Mouse (Mus musculus): ENCODE results near the gene Gm17482.

Gene Gm17482

GRCm38 (mm10) chr6:115241131-115241699 lies 14.1 kb downstream of the Gm17482 start:
- in situ Hi-C loops (cut with MboI; ENCODE audit: low pct_unique_long_range_greater_than_20kb in 1 of 2, low sequenced_read_pairs in 2 of 2, unreplicated experiment in 1 of 2) = no loop called here

GRCm38 (mm10) chr6:115241939-115242338 lies 14.8 kb downstream of the Gm17482 start:
- in situ Hi-C loops (cut with MboI; ENCODE audit: low pct_unique_long_range_greater_than_20kb in 1 of 2, low sequenced_read_pairs in 2 of 2, unreplicated experiment in 1 of 2) = no loop called here

- in situ Hi-C loops (cut with MboI; ENCODE audit: low pct_unique_long_range_greater_than_20kb in 1 of 2, low sequenced_read_pairs in 2 of 2, unreplicated experiment in 1 of 2) = no loop called here
These were observed 17.1 kb downstream of the Gm17482 start for GRCm38 (mm10) chr6:115244222-115244621.

GRCm38 (mm10) chr6:115245500-115246058 lies 18.4 kb downstream of the Gm17482 start:
- in situ Hi-C loops (cut with MboI; ENCODE audit: low pct_unique_long_range_greater_than_20kb in 1 of 2, low sequenced_read_pairs in 2 of 2, unreplicated experiment in 1 of 2) = no loop called here

- in situ Hi-C loops (cut with MboI; ENCODE audit: low pct_unique_long_range_greater_than_20kb in 1 of 2, low sequenced_read_pairs in 2 of 2, unreplicated experiment in 1 of 2) = no loop called here
These were observed 24.4 kb downstream of the Gm17482 start for GRCm38 (mm10) chr6:115251531-115251985.

GRCm38 (mm10) chr6:115252099-115252873 lies 25.1 kb downstream of the Gm17482 start, which contains the start of gene Timp4:
Gene Timp4 (minus strand): TSS chr6:115252205.
- in situ Hi-C loops (cut with MboI; ENCODE audit: low pct_unique_long_range_greater_than_20kb in 1 of 2, low sequenced_read_pairs in 2 of 2, unreplicated experiment in 1 of 2) = no loop called here

GRCm38 (mm10) chr6:115255171-115255570 lies 28.0 kb downstream of the Gm17482 start:
- in situ Hi-C loops (cut with MboI; ENCODE audit: low pct_unique_long_range_greater_than_20kb in 1 of 2, low sequenced_read_pairs in 2 of 2, unreplicated experiment in 1 of 2) = no loop called here

GRCm38 (mm10) chr6:115260507-115260906 lies 33.4 kb downstream of the Gm17482 start:
- in situ Hi-C loops (cut with MboI; ENCODE audit: low pct_unique_long_range_greater_than_20kb in 1 of 2, low sequenced_read_pairs in 2 of 2, unreplicated experiment in 1 of 2) = no loop called here

GRCm38 (mm10) chr6:115266791-115267190 lies 39.6 kb downstream of the Gm17482 start:
- in situ Hi-C loops (cut with MboI; ENCODE audit: low pct_unique_long_range_greater_than_20kb in 1 of 2, low sequenced_read_pairs in 2 of 2, unreplicated experiment in 1 of 2) = loop anchor here in 1 of 2 experiments (5.0 kb wide), 1 partner anchor 39 kb away; the partner anchor contains the start of gene Gm17482

GRCm38 (mm10) chr6:115267916-115268315 lies 40.8 kb downstream of the Gm17482 start:
- in situ Hi-C loops (cut with MboI; ENCODE audit: low pct_unique_long_range_greater_than_20kb in 1 of 2, low sequenced_read_pairs in 2 of 2, unreplicated experiment in 1 of 2) = loop anchor here in 1 of 2 experiments (5.0 kb wide), 1 partner anchor 41 kb away; the partner anchor contains the start of gene Gm17482

- in situ Hi-C loops (cut with MboI; ENCODE audit: low pct_unique_long_range_greater_than_20kb in 1 of 2, low sequenced_read_pairs in 2 of 2, unreplicated experiment in 1 of 2) = loop anchor here in 1 of 2 experiments (5.0 kb wide), 1 partner anchor 41 kb away; the partner anchor contains the start of gene Gm17482
These were observed 41.6 kb downstream of the Gm17482 start for GRCm38 (mm10) chr6:115268551-115269385.

- in situ Hi-C loops (cut with MboI; ENCODE audit: low pct_unique_long_range_greater_than_20kb in 1 of 2, low sequenced_read_pairs in 2 of 2, unreplicated experiment in 1 of 2) = loop anchor here in 1 of 2 experiments (5.0 kb wide), 1 partner anchor 42 kb away; the partner anchor contains the start of gene Gm17482
These were observed 42.4 kb downstream of the Gm17482 start for GRCm38 (mm10) chr6:115269561-115269960.

GRCm38 (mm10) chr6:115270085-115270484 lies 42.9 kb downstream of the Gm17482 start:
- in situ Hi-C loops (cut with MboI; ENCODE audit: low pct_unique_long_range_greater_than_20kb in 1 of 2, low sequenced_read_pairs in 2 of 2, unreplicated experiment in 1 of 2) = no loop called here

- in situ Hi-C loops (cut with MboI; ENCODE audit: low pct_unique_long_range_greater_than_20kb in 1 of 2, low sequenced_read_pairs in 2 of 2, unreplicated experiment in 1 of 2) = no loop called here
These were observed 44.2 kb downstream of the Gm17482 start for GRCm38 (mm10) chr6:115271326-115271725.

- in situ Hi-C loops (cut with MboI; ENCODE audit: low pct_unique_long_range_greater_than_20kb in 1 of 2, low sequenced_read_pairs in 2 of 2, unreplicated experiment in 1 of 2) = no loop called here
These were observed 44.7 kb downstream of the Gm17482 start for GRCm38 (mm10) chr6:115271866-115272271.

- in situ Hi-C loops (cut with MboI; ENCODE audit: low pct_unique_long_range_greater_than_20kb in 1 of 2, low sequenced_read_pairs in 2 of 2, unreplicated experiment in 1 of 2) = no loop called here
These were observed 46.2 kb downstream of the Gm17482 start for GRCm38 (mm10) chr6:115273346-115273745.

GRCm38 (mm10) chr6:115274705-115275104 lies 47.6 kb downstream of the Gm17482 start:
- in situ Hi-C loops (cut with MboI; ENCODE audit: low pct_unique_long_range_greater_than_20kb in 1 of 2, low sequenced_read_pairs in 2 of 2, unreplicated experiment in 1 of 2) = no loop called here

GRCm38 (mm10) chr6:115275116-115275815 lies 48.1 kb downstream of the Gm17482 start:
- in situ Hi-C loops (cut with MboI; ENCODE audit: low pct_unique_long_range_greater_than_20kb in 1 of 2, low sequenced_read_pairs in 2 of 2, unreplicated experiment in 1 of 2) = no loop called here
